Mouse (Mus musculus) olfactory bulb, adult 2 months (tissue): ENCODE data around the gene Prcd. TPM values are rescaled to one million over a fixed set of nuclear protein-coding genes. Genes with fewer than 3 reads are reported as not detected.
A peak's percentile ranks its signal among the peaks of the same experiment; 100 is the strongest.
"Not testable (repeated sequence)": the region's sequence is repeated elsewhere in the genome, so short reads cannot be mapped to it uniquely, and the experiment has no call there.

Experiments
- H3K27ac ChIP-seq: fragments of 200-500 bp; 2 replicates; pipeline ENCODE4 v1.5.1; 2012; ENCODE audit warnings: low read depth, low read length; ENCODE audit not compliant: insufficient read depth
- H3K4me1 ChIP-seq: fragments of 200-500 bp; 2 replicates; pipeline ENCODE4 v1.6.1; 2012; ENCODE audit warnings: low read length; ENCODE audit not compliant: control insufficient read depth, insufficient read depth
- H3K4me3 ChIP-seq: fragments of 200-500 bp; 2 replicates; pipeline ENCODE4 v1.5.1; 2012; ENCODE audit warnings: mild to moderate bottlenecking, low read depth, low read length, moderate library complexity; ENCODE audit not compliant: insufficient read depth
- CTCF ChIP-seq: fragments of 200-500 bp; IDR thresholded peaks from 2 replicates; pipeline ENCODE4 v1.5.1; 2012; ENCODE audit warnings: low read depth, mild to moderate bottlenecking, low read length, moderate library complexity; ENCODE audit not compliant: insufficient read depth
- POLR2A ChIP-seq: fragments of 200-500 bp; IDR thresholded peaks from 2 replicates; pipeline ENCODE4 v1.6.1; 2012; ENCODE audit warnings: mild to moderate bottlenecking, low read depth, low read length, moderate library complexity; ENCODE audit not compliant: insufficient read depth
- WGBS: fragments of 180-500 bp; shearing (Covaris S2); methylation state at CpG from one replicate; pipeline ENCODE4 v1.1.7; 2018; 5-methylcytosine and 5-hydroxymethylcytosine counted together
- polyA plus RNA-seq: library from polyadenylated mRNA; stranded (reverse); fragments of >200 nt; gene quantifications from 2 replicates; pipeline ENCODE4 v1.2.4, GENCODE M21; 2012; ENCODE audit warnings: low replicate concordance; ENCODE audit not compliant: missing spikeins, insufficient read depth, insufficient read length

Prcd gene
- polyA plus RNA-seq, 1 experiment, result not detected

DNA sequence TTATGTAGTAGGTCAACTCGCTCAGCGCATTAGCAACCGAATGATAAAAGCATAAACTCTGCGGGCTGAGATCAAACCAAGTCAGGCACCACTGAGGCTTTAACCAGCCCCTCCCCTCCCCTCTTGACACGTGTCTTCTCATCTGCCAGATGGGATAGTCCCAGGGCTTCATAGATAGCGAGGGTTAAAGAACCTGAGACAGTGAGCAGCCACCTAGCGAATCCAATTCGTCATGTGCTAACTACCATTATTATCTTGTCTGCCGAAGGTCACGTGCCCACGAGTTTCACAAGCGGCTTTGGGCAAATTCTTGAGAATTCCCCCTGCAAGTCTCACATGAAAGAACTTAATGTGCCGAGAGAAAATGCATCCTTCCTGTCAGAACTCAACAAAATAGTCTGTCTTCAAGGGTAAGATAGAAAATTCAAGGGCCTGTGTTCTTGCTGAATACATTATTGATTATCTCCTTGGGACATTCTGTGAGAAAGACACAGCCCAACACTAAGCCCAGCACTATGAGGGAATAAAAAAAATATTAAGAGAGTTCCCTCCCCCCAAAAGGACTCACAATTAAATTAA, 16.5 kb downstream of the Prcd start:
- Histone ChIP-seq H3K4me3 (no peak overlapping the region), H3K4me1 (peaks cover 28% of the 10 kb centered on the region), H3K27ac (no peak overlapping the region)
- 26% methylated on average over 13 of the region's 13 CpGs for WGBS
- no peak for TF ChIP-seq CTCF
- TF ChIP-seq POLR2A, result no peak

DNA sequence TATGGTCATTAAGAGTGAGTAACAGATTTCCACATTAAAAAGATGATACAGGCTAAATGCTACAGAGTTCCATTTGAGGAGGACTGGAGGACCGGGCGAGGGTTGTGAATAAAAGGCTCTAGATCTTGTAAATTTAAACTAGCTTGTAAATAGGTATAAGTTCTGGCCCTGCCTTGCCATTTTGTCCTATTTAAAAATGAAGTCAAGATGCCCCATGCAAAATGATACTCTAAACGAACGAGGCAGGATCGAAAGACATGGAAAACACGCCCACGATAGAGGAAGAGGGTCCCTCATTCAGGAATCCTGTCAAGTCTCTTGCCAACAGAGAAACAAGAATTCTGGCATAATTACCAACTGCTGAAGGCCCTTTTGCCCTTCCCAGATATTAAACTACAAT, 17.1 kb downstream of the Prcd start:
- H3K27ac ChIP-seq, result no peak overlapping the region; the same call in 1 of the 2 replicates
- H3K4me1 ChIP-seq, result peaks cover 28% of the 10 kb centered on the region

DNA sequence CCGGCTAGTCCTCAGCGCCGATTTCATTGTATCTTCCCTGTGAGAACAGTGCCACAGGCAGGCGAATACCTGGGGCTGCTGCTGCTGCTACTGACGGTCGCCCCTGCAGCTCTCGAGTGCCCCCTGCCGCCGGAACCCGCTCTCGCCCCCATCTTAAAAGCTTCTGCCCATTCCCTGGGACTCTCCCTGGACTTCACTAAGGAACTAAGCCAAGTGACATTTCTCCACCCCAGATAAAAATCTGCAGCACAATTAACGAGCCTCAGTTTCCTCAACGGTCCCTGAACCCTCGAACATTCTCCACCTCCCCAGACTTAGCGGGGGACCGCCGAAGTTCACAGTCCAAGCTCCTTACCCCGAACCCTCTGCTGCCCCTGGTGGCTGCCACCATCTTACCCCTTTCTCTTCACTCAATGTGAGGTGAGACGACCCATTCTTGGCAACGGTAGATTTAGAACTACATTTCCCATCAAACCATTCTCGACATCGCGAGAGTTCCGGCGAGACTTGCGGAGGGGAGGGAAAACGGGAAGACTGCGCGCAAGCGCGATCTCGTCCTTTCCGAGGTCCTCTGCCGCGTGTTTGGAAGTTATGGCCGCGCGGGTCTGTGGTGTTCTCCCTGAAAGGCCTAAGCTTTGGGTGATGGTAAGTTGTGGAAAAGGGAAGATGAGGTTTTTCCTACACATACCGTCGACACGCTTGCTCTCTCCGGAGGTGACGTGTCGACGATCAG, 17.9 kb downstream of the Prcd start:
- TF ChIP-seq CTCF (peak; percentile 86), POLR2A (peak; percentile 69)
- peak overlapping the region; percentile 63 for H3K4me3 ChIP-seq
- H3K27ac ChIP-seq, result peak overlapping the region; percentile 76
- under 1% methylated on average over 45 of the region's 45 CpGs for WGBS
- H3K4me1 ChIP-seq, result peaks cover 25% of the 10 kb centered on the region

More for the DNA sequence above, 17.1 kb downstream of the Prcd start:
- TF ChIP-seq CTCF (no peak), POLR2A (no peak)
- WGBS, result 40% methylated on average over 7 of the region's 7 CpGs
- no peak overlapping the region for H3K4me3 ChIP-seq

DNA sequence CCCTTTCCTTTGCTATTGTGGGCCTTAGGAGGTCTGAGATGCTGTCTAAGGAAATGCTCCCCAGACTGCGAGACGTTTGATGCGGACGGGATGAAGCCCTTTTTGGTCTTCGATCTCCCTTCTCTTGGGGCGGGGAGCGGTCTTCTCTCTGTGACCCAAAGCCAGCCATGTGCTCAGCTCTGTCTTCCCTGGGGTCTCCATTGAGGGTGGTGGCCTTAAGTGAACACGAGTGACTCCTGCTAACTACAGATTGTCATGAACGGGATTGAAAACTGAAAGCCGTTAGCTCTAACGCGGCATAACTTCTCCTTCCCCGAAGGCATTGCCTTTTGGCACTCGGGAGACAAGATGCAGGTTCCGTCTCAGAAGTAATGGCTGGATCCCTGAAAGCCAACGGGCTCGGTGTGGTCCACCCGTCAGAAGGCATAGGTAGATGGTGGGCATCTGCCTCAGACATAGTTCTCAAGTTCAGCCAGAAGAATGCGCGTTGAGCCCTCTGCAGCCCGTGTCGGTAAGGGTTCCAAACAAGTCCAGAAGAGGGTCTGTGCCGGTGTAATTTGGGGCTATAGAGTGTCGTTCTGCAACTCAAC, 18.6 kb downstream of the Prcd start:
- WGBS, result under 1% methylated on average over 24 of the region's 24 CpGs
- no peak overlapping the region for H3K27ac ChIP-seq
- TF ChIP-seq CTCF (no peak), POLR2A (no peak)

DNA sequence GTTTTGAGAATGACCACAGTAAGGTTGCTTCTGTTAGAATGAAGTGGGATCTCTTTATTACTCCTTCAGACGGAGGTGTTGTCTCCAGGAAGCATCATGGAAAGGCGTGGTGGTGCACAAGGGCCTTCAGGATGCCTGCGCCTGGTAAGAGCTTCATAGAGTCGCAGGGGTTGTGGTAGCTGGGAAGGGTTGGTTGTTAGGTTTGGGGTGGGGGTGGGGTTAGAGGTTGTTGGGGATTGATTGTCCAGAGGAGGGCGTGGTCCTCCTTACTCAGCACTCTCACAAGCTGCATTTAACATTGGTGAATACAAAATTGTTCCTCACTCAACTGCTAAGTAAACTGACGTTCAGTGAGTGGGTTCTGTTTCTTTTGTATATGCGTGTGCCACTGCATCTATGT, 19.3 kb downstream of the Prcd start:
- H3K4me3 ChIP-seq, result peak overlapping the region; percentile 63
- WGBS, result 18% methylated on average over 7 of the region's 7 CpGs
- no peak for TF ChIP-seq CTCF
- TF ChIP-seq POLR2A, result no peak
- no peak overlapping the region for H3K27ac ChIP-seq
- H3K4me1 ChIP-seq, result peaks cover 25% of the 10 kb centered on the region

More for the DNA sequence above, 18.6 kb downstream of the Prcd start:
- peaks cover 25% of the 10 kb centered on the region for H3K4me1 ChIP-seq
- H3K4me3 ChIP-seq, result peak overlapping the region; percentile 63

DNA sequence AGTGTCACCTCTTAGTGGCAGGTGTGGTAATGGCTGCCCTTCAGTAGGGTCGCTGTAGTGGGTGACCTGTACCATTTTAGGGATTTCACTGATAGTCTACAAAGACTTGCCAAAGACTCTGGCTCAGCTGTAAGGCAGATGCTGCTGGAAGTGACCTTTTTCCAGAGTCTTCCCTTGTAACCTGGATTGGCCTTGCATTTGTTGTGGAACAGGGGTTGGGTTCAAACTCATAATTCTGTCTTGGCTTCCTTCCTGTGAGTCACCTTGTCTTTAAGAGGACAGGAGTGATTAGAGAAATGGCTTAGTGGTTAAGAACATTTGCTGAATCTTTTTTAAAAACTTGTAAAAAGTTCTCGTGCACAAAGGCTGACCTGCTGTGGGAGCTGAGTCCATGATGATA, 20.1 kb downstream of the Prcd start:
- no peak overlapping the region for H3K4me3 ChIP-seq
- no peak overlapping the region for H3K27ac ChIP-seq
- TF ChIP-seq POLR2A (no peak), CTCF (no peak)
- H3K4me1 ChIP-seq, result peaks cover 20% of the 10 kb centered on the region
- 77% methylated on average over 2 of the region's 2 CpGs for WGBS

DNA sequence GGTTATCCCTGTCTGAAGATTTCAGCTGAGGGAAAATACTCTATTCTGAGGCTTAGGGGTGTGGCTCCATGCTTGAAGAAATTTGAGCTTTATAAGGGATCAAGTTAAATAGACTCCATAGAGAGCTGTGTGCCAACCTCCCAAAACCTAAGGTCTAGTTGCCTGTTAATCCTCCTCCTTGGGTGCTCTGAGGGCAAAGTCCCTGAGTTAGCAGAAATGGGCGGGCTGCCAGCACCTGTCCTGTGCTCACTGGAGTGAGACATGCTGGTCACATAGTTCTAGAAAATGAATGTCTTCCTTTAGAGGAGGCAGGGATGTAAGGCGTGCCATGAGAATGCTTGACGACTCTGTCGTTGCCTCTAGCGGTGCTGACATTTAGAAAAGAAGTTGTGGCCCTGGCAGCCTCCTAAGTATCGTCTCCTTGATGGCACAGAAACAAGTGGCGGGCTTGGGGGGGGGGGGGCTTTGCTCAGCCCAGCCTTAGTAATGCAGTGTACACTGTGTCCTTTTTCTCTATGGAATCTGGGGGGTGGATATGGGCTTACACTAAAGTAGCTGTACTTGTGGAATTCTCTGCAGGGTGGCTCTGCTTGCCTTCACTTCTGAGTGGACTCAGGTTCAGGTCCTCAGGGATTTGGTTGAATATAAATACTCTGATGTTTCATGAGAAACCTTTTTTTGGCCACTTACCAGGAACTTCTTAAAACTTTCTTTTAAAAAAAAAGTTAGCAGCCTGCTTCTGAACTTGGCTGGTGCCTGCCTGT, 21.5 kb downstream of the Prcd start:
- peaks cover 9% of the 10 kb centered on the region for H3K4me1 ChIP-seq
- TF ChIP-seq POLR2A, result no peak
- no peak for TF ChIP-seq CTCF
- H3K4me3 ChIP-seq, result no peak overlapping the region
- WGBS, result 41% methylated on average over 7 of the region's 7 CpGs
- H3K27ac ChIP-seq, result no peak overlapping the region

DNA sequence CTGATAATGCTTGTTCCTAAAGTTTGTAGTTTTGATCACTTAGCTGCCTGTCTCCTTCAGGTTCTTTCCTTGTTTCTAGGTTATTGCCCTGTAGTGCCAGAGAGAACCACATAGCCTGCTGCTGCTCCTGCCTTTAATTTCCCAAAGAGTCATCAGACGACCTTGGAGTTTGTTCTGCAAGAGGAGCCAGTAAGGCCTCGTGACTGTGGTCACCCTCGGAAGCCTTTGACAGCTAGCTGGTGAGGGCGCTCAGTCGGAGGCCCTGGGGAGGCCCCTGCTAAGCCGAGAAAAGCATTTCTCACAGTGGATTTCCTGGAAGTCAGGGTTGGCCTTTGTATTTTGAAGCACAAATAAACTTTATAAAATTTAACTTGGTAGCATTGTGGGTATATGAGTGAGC, 22.1 kb downstream of the Prcd start:
- H3K27ac ChIP-seq, H3K4me3 ChIP-seq, H3K4me1 ChIP-seq: not testable (repeated sequence)
- WGBS, result 76% methylated on average over 6 of the region's 6 CpGs
